Mouse (Mus musculus): ENCODE results near the gene Csnk1g2. TPM values are rescaled to one million over a fixed set of nuclear protein-coding genes. Genes with fewer than 3 reads are reported as not detected.

Gene Csnk1g2
- polyA plus RNA-seq, 1 experiment, result 166 TPM

DNA sequence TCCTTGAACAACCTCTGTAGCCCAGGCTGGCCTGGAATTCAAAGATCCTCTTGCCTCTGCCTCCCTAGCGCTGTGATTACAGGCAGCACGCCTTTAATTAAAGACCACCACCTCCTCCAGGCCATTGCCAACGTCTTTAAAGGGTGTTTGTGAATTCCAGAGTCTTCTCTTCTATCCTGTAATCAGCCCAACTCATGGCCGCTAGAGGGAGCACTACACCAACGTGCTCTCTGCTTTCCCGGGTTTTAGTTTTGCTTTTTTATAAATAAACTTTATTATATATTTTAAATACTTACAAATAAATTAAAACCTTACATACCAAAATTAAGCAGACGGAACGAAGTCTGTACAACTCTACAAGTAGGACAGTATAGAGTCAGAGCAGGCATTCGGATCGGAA is 36.6 kb downstream of the Csnk1g2 start:
- Histone ChIP-seq H3K4me1 (ENCODE audit: control insufficient read depth, insufficient read depth, low read length) (peaks cover 47% of the 10 kb centered on the region), H3K27ac (ENCODE audit: insufficient read depth, low read depth, low read length) (peak overlapping the region; percentile 72), H3K4me3 (ENCODE audit: insufficient read depth, low read depth, low read length) (no peak overlapping the region), H3K27me3 (replicated peaks; ENCODE audit: control insufficient read depth, insufficient read depth, low read length) (no peaks in the 10 kb centered on the region), H3K36me3 (ENCODE audit: control insufficient read depth, insufficient read depth, low read length) (no peaks in the 10 kb centered on the region)
- TF ChIP-seq POLR2A (IDR thresholded peaks at IDR 0.05; ENCODE audit: low read depth, low read length) (no peak), CTCF (conservative IDR thresholded peaks at IDR 0.05; ENCODE audit: insufficient read depth, insufficient read length, low read depth, low read length) (peak; percentile 72)
- WGBS, result 5% methylated on average over 10 of the region's 10 CpGs
- DNase-seq, result peak; percentile 83

DNA sequence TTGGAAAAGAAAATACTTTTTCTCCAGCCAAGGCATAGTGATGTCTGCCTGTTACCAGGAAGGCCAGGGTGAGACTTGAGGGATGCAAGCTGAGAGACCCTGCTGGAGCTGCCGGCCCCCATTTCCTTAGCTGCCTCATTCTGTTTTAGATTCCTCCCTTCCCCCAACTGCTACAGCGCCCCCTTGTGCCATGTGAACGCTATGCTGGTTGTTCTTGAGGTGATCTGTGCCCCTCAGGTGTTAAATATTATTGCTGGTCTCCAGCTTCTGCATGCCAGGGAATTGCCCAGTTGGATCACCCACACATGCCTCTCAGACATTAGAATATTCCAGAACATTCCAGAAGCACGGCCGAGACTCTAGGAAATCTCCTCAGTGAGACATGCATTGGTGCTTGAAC is 38.5 kb downstream of the Csnk1g2 start:
- Histone ChIP-seq H3K27me3 (replicated peaks; ENCODE audit: control insufficient read depth, insufficient read depth, low read length) (no peaks in the 10 kb centered on the region), H3K4me3 (ENCODE audit: insufficient read depth, low read depth, low read length) (no peak overlapping the region), H3K27ac (ENCODE audit: insufficient read depth, low read depth, low read length) (peak overlapping the region; percentile 58; the same call in 1 of the 2 replicates), H3K4me1 (ENCODE audit: control insufficient read depth, insufficient read depth, low read length) (peaks cover 49% of the 10 kb centered on the region), H3K36me3 (ENCODE audit: control insufficient read depth, insufficient read depth, low read length) (no peaks in the 10 kb centered on the region)
- DNase-seq, result peak; percentile 76
- WGBS, result 17% methylated on average over 5 of the region's 5 CpGs
- TF ChIP-seq POLR2A (IDR thresholded peaks at IDR 0.05; ENCODE audit: low read depth, low read length) (no peak), CTCF (conservative IDR thresholded peaks at IDR 0.05; ENCODE audit: insufficient read depth, insufficient read length, low read depth, low read length) (peak; percentile 73)

DNA sequence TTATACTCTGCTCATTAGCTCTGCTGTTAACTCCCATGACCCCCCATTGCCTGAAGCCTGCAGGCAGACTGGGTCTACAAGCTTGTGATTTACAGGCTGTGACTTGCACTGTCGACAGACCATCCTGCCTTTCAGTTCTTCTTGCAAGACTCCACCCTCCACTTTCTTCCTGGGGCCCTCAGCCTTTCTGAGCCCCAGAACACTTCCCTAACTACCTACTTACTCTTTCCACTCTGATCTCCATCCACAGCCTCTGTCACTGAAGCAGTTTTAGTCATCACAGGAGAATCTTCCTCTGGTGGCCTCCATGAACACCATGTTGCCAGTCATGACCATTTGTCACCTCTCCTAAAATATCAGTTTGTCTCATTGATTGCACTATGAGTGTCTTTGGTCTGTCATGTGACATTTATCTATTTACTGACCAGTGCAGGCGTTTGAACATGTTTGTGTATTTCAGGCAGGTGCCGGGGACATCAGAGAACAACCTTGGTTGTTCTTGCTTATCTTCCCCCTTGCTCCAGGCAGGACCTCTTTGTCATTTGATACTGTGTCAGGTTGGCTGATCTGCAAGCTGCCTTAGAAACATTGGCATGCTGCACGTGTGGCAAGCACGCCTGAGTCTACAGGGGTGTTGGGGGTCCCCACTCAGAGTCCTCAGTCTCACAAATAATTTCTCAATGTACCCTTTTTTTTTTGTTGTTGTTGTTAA is 41.0 kb downstream of the Csnk1g2 start:
- Histone ChIP-seq H3K27ac (ENCODE audit: insufficient read depth, low read depth, low read length) (peak overlapping the region; percentile 97), H3K36me3 (ENCODE audit: control insufficient read depth, insufficient read depth, low read length) (peaks cover 9% of the 10 kb centered on the region), H3K4me1 (ENCODE audit: control insufficient read depth, insufficient read depth, low read length) (peaks cover 53% of the 10 kb centered on the region), H3K27me3 (replicated peaks; ENCODE audit: control insufficient read depth, insufficient read depth, low read length) (no peaks in the 10 kb centered on the region), H3K4me3 (ENCODE audit: insufficient read depth, low read depth, low read length) (no peak overlapping the region)
- DNase-seq, result no peak
- 42% methylated on average over 5 of the region's 5 CpGs for WGBS
- TF ChIP-seq POLR2A (IDR thresholded peaks at IDR 0.05; ENCODE audit: low read depth, low read length) (no peak), CTCF (conservative IDR thresholded peaks at IDR 0.05; ENCODE audit: insufficient read depth, insufficient read length, low read depth, low read length) (no peak)

DNA sequence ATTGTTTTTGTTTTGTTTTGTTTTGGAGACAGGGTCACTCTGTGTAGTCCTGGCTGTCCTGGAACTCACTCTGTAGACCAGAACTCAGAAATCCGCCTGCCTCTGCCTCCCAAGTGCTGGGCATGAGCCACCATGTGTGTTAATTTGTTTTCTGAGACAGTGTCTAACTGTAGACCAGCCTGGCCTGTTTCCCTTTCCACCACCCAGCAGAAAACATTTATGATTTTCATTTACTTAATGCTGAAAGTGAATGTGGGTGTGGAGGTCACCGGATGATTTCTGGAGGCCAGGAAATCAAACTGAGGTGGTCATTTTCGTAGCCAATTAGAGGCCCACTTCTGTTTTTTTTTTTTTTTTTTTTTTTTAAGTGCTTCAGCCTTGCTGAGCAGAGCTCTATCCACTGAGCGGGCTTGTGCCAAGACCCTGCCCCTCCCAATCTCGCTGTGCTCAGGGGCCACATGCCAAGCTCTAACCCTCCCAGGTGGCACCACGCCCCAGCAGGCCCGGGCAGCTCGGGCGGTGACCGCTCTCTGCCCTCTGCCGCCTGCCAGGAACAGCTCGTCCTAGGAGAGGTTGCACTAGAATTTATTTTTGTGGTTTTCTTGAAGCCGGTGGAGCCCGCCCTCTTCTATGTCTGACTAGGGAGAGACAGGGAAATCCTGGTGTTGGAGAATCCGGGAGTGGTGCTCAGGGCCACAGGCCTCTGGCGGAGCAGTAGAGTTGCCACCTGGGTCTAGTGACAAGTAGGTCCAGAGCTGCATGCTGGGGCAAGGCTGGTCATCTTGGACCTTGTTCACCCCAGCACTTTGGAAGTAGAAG is 41.8 kb downstream of the Csnk1g2 start:
- Histone ChIP-seq H3K4me1 (ENCODE audit: control insufficient read depth, insufficient read depth, low read length) (peaks cover 52% of the 10 kb centered on the region), H3K27ac (ENCODE audit: insufficient read depth, low read depth, low read length) (peak overlapping the region; percentile 97), H3K36me3 (ENCODE audit: control insufficient read depth, insufficient read depth, low read length) (peaks cover 12% of the 10 kb centered on the region), H3K27me3 (replicated peaks; ENCODE audit: control insufficient read depth, insufficient read depth, low read length) (no peaks in the 10 kb centered on the region), H3K4me3 (ENCODE audit: insufficient read depth, low read depth, low read length) (peak overlapping the region; percentile 3; the same call in 1 of the 2 replicates)
- peak; percentile 98 for DNase-seq
- WGBS, result 2% methylated on average over 16 of the region's 16 CpGs
- no peak for TF ChIP-seq CTCF (conservative IDR thresholded peaks at IDR 0.05; ENCODE audit: insufficient read depth, insufficient read length, low read depth, low read length)
- TF ChIP-seq POLR2A (IDR thresholded peaks at IDR 0.05; ENCODE audit: low read depth, low read length), result no peak

DNA sequence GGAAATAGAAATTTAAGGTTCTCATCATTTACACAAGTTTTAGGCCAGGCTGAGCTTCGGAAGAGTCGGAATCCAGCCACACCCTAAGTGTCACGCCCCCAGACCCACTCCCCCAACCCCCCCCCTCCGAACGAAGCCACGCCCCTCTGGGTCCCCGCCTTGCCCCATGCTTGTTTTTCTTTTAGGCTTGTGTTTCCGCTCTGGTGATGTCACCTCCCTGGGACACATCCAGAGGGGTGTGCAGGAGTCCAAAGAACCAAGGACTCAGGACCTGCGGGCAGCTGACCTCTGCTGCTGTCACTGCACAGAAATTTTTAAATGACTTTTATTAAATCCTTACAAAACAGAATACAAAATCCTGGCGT is 42.4 kb downstream of the Csnk1g2 start:
- peak overlapping the region; percentile 97 for H3K27ac ChIP-seq (ENCODE audit: insufficient read depth, low read depth, low read length)
- 1% methylated on average over 10 of the region's 10 CpGs for WGBS
- peak; percentile 93 for DNase-seq
- peak overlapping the region; percentile 3; the same call in 1 of the 2 replicates for H3K4me3 ChIP-seq (ENCODE audit: insufficient read depth, low read depth, low read length)
- H3K27me3 ChIP-seq (replicated peaks; ENCODE audit: control insufficient read depth, insufficient read depth, low read length), result no peaks in the 10 kb centered on the region
- H3K36me3 ChIP-seq (ENCODE audit: control insufficient read depth, insufficient read depth, low read length), result peaks cover 12% of the 10 kb centered on the region
- TF ChIP-seq POLR2A (IDR thresholded peaks at IDR 0.05; ENCODE audit: low read depth, low read length) (no peak), CTCF (conservative IDR thresholded peaks at IDR 0.05; ENCODE audit: insufficient read depth, insufficient read length, low read depth, low read length) (no peak)
- peaks cover 56% of the 10 kb centered on the region for H3K4me1 ChIP-seq (ENCODE audit: control insufficient read depth, insufficient read depth, low read length)

DNA sequence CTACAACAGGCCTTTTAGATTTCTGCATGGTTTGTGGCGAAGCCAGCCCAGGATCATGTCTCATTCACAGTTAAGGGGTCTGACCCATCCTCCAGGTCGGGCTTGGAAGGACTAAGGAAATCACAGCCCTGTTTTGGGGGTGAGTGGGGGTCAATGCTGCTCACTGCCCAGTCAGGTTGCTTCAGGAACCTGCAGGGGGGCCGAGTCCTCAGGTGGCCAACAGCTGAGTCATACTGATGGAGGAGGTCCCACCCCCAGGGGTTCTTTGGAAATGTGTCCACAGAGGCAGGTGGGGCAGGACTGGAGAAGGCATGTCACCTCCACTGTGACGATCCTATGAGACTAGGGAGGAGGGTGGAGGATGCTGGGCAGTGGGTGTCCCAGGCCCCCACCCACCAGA is 42.8 kb downstream of the Csnk1g2 start:
- peaks cover 61% of the 10 kb centered on the region for H3K4me1 ChIP-seq (ENCODE audit: control insufficient read depth, insufficient read depth, low read length)
- peaks cover 12% of the 10 kb centered on the region for H3K36me3 ChIP-seq (ENCODE audit: control insufficient read depth, insufficient read depth, low read length)
- H3K27me3 ChIP-seq (replicated peaks; ENCODE audit: control insufficient read depth, insufficient read depth, low read length), result no peaks in the 10 kb centered on the region
- TF ChIP-seq CTCF (conservative IDR thresholded peaks at IDR 0.05; ENCODE audit: insufficient read depth, insufficient read length, low read depth, low read length) (no peak), POLR2A (IDR thresholded peaks at IDR 0.05; ENCODE audit: low read depth, low read length) (no peak)
- no peak for DNase-seq
- H3K27ac ChIP-seq (ENCODE audit: insufficient read depth, low read depth, low read length), result peak overlapping the region; percentile 90
- H3K4me3 ChIP-seq (ENCODE audit: insufficient read depth, low read depth, low read length), result no peak overlapping the region
- 24% methylated on average over 4 of the region's 4 CpGs for WGBS

Measured in kidney, adult 2 months (tissue).